Mouse (Mus musculus): ENCODE measurements around the gene Olfr711.
"Not testable (repeated sequence)": the region's sequence is repeated elsewhere in the genome, so short reads cannot be mapped to it uniquely, and the experiment has no call there.

Olfr711 gene

GRCm38 (mm10) chr7:106975353-106975752 is at the start of gene Olfr711:
TSS of gene Olfr711 (minus strand) at chr7:106975453.
- Histone ChIP-seq H3K36me3 (ENCODE audit: control insufficient read depth, insufficient read depth, low read length, poor library complexity, severe bottlenecking) (no peaks in the 10 kb centered on the region), H3K27me3 (ENCODE audit: control insufficient read depth, insufficient read depth, low read length, poor library complexity, severe bottlenecking) (no peaks in the 10 kb centered on the region)
- DNase-seq (ENCODE audit: low read depth, low spot score) = no peak

- H3K27me3 ChIP-seq (ENCODE audit: control insufficient read depth, insufficient read depth, low read length, poor library complexity, severe bottlenecking) = no peaks in the 10 kb centered on the region
- no peaks in the 10 kb centered on the region for H3K36me3 ChIP-seq (ENCODE audit: control insufficient read depth, insufficient read depth, low read length, poor library complexity, severe bottlenecking)
- DNase-seq (ENCODE audit: low read depth, low spot score) = no peak
These were observed 30.7 kb upstream of the Olfr711 start, which contains the start of gene Olfr2 for GRCm38 (mm10) chr7:107005972-107006371. TSS of gene Olfr2 (minus strand) at chr7:107006072.

GRCm38 (mm10) chr7:107004169-107004568 is 28.9 kb upstream of the Olfr711 start:
- Histone ChIP-seq H3K36me3 (ENCODE audit: control insufficient read depth, insufficient read depth, low read length, poor library complexity, severe bottlenecking) (no peaks in the 10 kb centered on the region), H3K27me3 (ENCODE audit: control insufficient read depth, insufficient read depth, low read length, poor library complexity, severe bottlenecking) (no peaks in the 10 kb centered on the region)
- no peak for DNase-seq (ENCODE audit: low read depth, low spot score)

DNA sequence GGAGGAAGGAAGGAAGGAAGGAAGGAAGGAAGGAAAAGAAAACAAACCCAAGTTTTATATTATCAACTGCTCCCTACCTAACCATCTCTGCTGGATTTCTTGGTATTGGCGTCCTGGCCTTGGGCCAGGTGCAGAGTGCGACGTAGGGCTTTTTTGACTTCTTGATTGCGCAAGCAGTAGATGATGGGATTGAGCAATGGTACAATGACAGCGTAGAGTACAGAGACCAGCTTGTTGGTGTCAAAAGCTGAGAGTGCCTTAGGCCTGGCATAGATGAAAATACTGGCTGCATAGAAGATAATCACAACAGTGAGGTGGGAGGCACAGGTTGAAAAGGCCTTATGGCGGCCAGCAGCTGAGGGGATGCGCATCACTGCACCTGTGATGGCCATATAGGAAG is 25.5 kb upstream of the Olfr711 start:
- DNase-seq (ENCODE audit: low read depth, low spot score) = no peak
- no peaks in the 10 kb centered on the region for H3K27me3 ChIP-seq (ENCODE audit: control insufficient read depth, insufficient read depth, low read length, poor library complexity, severe bottlenecking)
- H3K36me3 ChIP-seq (ENCODE audit: control insufficient read depth, insufficient read depth, low read length, poor library complexity, severe bottlenecking) = no peaks in the 10 kb centered on the region

GRCm38 (mm10) chr7:106985236-106985635 is 10.0 kb upstream of the Olfr711 start:
- Histone ChIP-seq H3K27me3 (ENCODE audit: control insufficient read depth, insufficient read depth, low read length, poor library complexity, severe bottlenecking) (no peaks in the 10 kb centered on the region), H3K36me3 (ENCODE audit: control insufficient read depth, insufficient read depth, low read length, poor library complexity, severe bottlenecking) (no peaks in the 10 kb centered on the region)
- no peak for DNase-seq (ENCODE audit: low read depth, low spot score)

DNA sequence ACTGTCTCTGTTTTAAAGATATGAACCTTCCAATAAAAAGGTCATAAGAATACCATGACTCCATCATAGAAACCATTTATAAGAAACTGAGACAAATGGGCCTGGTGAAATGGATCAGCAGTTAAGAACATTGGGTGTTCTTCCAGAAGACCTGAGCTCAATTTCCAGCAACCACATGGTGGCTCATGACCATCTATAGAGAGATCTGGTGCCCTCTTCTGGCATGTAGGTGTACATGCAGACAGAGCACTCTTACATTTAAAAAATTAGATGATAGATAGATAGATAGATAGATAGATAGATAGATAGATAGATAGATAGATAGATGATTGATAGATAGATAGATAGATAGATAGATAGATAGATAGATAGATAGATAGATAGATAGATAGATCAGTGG is 7.8 kb downstream of the Olfr711 start:
- H3K27me3 ChIP-seq (ENCODE audit: control insufficient read depth, insufficient read depth, low read length, poor library complexity, severe bottlenecking); H3K36me3 ChIP-seq (ENCODE audit: control insufficient read depth, insufficient read depth, low read length, poor library complexity, severe bottlenecking): not testable (repeated sequence)
- DNase-seq (ENCODE audit: low read depth, low spot score) = peak; percentile 54

GRCm38 (mm10) chr7:106963837-106964236 is 11.4 kb downstream of the Olfr711 start, which contains the start of gene Olfr6:
TSS of gene Olfr6 (minus strand) at chr7:106963937.
- Histone ChIP-seq H3K36me3 (ENCODE audit: control insufficient read depth, insufficient read depth, low read length, poor library complexity, severe bottlenecking) (no peaks in the 10 kb centered on the region), H3K27me3 (ENCODE audit: control insufficient read depth, insufficient read depth, low read length, poor library complexity, severe bottlenecking) (no peaks in the 10 kb centered on the region)
- DNase-seq (ENCODE audit: low read depth, low spot score) = no peak

DNA sequence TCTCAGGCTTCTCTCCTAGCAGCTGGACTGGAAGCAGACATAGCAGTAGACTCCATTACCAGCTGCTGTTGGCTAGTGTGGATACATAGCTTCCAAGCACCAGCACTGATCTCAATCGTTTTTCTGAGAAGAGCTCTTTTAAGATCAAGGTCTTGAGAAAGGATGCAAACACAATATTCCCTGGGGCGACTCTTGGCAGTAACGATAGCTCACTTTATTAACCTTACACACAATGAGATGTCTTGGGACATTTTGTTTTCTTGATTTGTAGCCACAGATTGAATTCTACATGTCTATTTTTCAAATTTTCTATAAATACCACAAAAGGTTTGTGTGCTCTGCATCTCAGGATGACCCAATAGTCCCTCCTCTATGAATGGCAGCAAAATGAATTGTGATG is 27.0 kb downstream of the Olfr711 start, which contains the start of gene Olfr710:
Olfr710 (minus strand) TSS at position 101 of the 400 bp plus-strand sequence.
- H3K36me3 ChIP-seq (ENCODE audit: control insufficient read depth, insufficient read depth, low read length, poor library complexity, severe bottlenecking) = no peaks in the 10 kb centered on the region
- no peaks in the 10 kb centered on the region for H3K27me3 ChIP-seq (ENCODE audit: control insufficient read depth, insufficient read depth, low read length, poor library complexity, severe bottlenecking)
- DNase-seq (ENCODE audit: low read depth, low spot score) = no peak

- Histone ChIP-seq H3K27me3 (ENCODE audit: control insufficient read depth, insufficient read depth, low read length, poor library complexity, severe bottlenecking) (no peaks in the 10 kb centered on the region), H3K36me3 (ENCODE audit: control insufficient read depth, insufficient read depth, low read length, poor library complexity, severe bottlenecking) (no peaks in the 10 kb centered on the region)
These were observed 43.1 kb downstream of the Olfr711 start, which contains the start of gene Olfr709-ps1 for GRCm38 (mm10) chr7:106932119-106932518. TSS of gene Olfr709-ps1 (minus strand) at chr7:106932219.

GRCm38 (mm10) chr7:106920961-106921360 is 54.3 kb downstream of the Olfr711 start:
- not testable (repeated sequence) for H3K36me3 ChIP-seq (ENCODE audit: control insufficient read depth, insufficient read depth, low read length, poor library complexity, severe bottlenecking); DNase-seq (ENCODE audit: low read depth, low spot score); H3K27me3 ChIP-seq (ENCODE audit: control insufficient read depth, insufficient read depth, low read length, poor library complexity, severe bottlenecking)

More at GRCm38 (mm10) chr7:106932119-106932518, 43.1 kb downstream of the Olfr711 start, which contains the start of gene Olfr709-ps1:
- no peak for DNase-seq (ENCODE audit: low read depth, low spot score)
